Mouse (Mus musculus): ENCODE results near the gene Ets1. TPM values are rescaled to one million over a fixed set of nuclear protein-coding genes. Genes with fewer than 3 reads are reported as not detected.

The Ets1 gene
- polyA plus RNA-seq, 1 experiment = 1.1 TPM

DNA sequence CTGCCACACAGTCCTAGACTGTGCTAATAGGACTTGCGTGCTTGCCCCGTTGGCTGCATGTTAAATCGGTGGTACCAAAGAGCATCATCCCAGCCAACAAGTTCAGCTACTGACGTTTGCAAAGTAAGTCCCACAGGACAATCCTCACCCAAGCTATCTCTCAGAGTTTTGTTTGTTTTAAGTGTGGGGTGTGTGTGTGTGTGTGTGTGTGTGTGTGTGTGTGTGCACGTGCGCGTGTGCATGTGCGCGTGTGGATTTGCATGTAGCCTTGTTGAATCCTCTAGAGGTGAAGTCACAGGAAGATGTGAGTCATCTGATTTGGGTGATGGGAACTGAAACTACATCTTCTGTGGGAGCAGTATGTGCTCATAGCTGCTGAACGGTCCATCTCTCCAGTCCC lies 16.1 kb downstream of the Ets1 start:
- no peak overlapping the region for H3K27ac ChIP-seq (ENCODE audit: control insufficient read depth, insufficient read depth, low read depth, low read length)
- H3K4me3 ChIP-seq (ENCODE audit: control insufficient read depth, low read depth, low read length) = no peak overlapping the region
- H3K36me3 ChIP-seq (ENCODE audit: control insufficient read depth, insufficient read depth, low read length) = no peaks in the 10 kb centered on the region
- no peaks in the 10 kb centered on the region for H3K4me1 ChIP-seq (ENCODE audit: control insufficient read depth, insufficient read depth, low read length)
- H3K27me3 ChIP-seq (ENCODE audit: control insufficient read depth, insufficient read depth, low read length) = no peaks in the 10 kb centered on the region
- no peak for TF ChIP-seq POLR2A (IDR thresholded peaks at IDR 0.05; ENCODE audit: control insufficient read depth, low read depth, low read length)
- no peak for TF ChIP-seq CTCF (IDR thresholded peaks at IDR 0.05; ENCODE audit: control insufficient read depth, insufficient read depth, insufficient replicate concordance, low read depth, low read length)

DNA sequence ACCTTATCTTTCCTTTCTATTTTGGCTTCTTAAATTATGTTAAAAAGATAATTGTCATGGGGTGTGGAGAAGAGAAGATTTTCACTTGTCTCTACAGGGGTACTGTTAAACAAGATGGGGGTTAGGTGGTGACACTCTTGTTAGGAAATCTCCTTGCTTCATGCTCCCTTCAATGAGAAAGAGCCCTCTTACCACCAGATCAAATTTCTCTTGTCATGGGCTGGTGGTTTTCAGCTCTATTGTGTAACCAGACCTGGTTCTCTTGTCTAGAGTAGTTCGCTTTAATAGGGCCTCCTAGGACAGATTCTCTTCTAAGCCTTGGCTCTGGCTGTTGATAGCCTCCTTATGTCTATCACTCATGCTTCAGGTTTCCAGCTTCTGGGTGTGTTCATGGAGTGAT lies 18.3 kb downstream of the Ets1 start:
- H3K27me3 ChIP-seq (ENCODE audit: control insufficient read depth, insufficient read depth, low read length) = no peaks in the 10 kb centered on the region
- TF ChIP-seq CTCF (IDR thresholded peaks at IDR 0.05; ENCODE audit: control insufficient read depth, insufficient read depth, insufficient replicate concordance, low read depth, low read length) (no peak), POLR2A (IDR thresholded peaks at IDR 0.05; ENCODE audit: control insufficient read depth, low read depth, low read length) (no peak)
- no peak overlapping the region for H3K4me3 ChIP-seq (ENCODE audit: control insufficient read depth, low read depth, low read length)
- no peaks in the 10 kb centered on the region for H3K4me1 ChIP-seq (ENCODE audit: control insufficient read depth, insufficient read depth, low read length)
- no peak overlapping the region for H3K27ac ChIP-seq (ENCODE audit: control insufficient read depth, insufficient read depth, low read depth, low read length)
- H3K36me3 ChIP-seq (ENCODE audit: control insufficient read depth, insufficient read depth, low read length) = no peaks in the 10 kb centered on the region

DNA sequence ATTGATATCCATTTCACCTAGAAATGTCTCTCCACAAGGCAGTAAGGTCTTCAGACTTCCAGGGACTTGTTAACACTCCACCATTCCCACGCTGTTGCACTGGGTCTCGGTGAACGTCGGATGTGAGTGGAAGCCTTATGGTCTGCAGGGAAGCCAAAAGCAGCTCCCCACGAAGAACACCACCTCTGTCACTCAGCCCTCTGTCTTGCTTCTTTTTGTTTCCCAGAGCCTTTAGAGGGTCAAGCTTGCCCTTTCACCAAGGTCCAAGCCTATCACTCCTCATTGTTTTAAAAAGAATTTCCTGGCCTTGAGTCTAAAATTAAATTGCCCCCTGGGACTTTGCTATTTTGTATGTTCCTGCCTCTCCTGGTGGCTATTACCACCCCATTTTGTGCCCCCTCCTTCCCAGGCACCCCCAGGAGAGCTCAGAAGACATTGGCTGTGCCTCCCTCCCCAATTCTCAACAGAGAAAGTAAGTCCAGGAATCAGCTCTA lies 20.4 kb downstream of the Ets1 start:
- H3K27ac ChIP-seq (ENCODE audit: control insufficient read depth, insufficient read depth, low read depth, low read length) = no peak overlapping the region
- H3K4me1 ChIP-seq (ENCODE audit: control insufficient read depth, insufficient read depth, low read length) = no peaks in the 10 kb centered on the region
- H3K36me3 ChIP-seq (ENCODE audit: control insufficient read depth, insufficient read depth, low read length) = no peaks in the 10 kb centered on the region
- H3K27me3 ChIP-seq (ENCODE audit: control insufficient read depth, insufficient read depth, low read length) = no peaks in the 10 kb centered on the region
- H3K4me3 ChIP-seq (ENCODE audit: control insufficient read depth, low read depth, low read length) = no peak overlapping the region
- no peak for TF ChIP-seq POLR2A (IDR thresholded peaks at IDR 0.05; ENCODE audit: control insufficient read depth, low read depth, low read length)
- TF ChIP-seq CTCF (IDR thresholded peaks at IDR 0.05; ENCODE audit: control insufficient read depth, insufficient read depth, insufficient replicate concordance, low read depth, low read length) = no peak

DNA sequence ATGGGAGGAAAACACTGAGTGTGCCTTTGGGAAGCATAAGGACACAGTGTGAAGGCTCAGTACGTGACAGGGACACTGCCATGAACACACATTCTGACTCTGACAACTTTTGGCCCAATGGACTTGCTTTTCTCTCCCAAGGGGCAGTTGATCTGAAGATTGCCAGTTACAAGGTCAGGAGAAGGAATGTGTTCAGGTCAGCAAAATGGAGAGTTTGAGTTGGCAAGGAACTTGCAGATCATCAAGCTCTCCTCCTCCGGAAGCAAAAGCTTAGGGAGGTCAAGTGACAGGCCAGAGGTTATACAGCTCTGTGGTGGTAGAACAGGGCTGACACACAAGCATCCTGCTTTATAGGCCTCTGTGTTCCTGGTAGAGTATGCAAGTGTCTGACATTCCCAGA lies 21.1 kb downstream of the Ets1 start:
- Histone ChIP-seq H3K36me3 (ENCODE audit: control insufficient read depth, insufficient read depth, low read length) (no peaks in the 10 kb centered on the region), H3K4me1 (ENCODE audit: control insufficient read depth, insufficient read depth, low read length) (no peaks in the 10 kb centered on the region), H3K27me3 (ENCODE audit: control insufficient read depth, insufficient read depth, low read length) (no peaks in the 10 kb centered on the region), H3K4me3 (ENCODE audit: control insufficient read depth, low read depth, low read length) (no peak overlapping the region), H3K27ac (ENCODE audit: control insufficient read depth, insufficient read depth, low read depth, low read length) (no peak overlapping the region)
- TF ChIP-seq CTCF (IDR thresholded peaks at IDR 0.05; ENCODE audit: control insufficient read depth, insufficient read depth, insufficient replicate concordance, low read depth, low read length) = no peak

DNA sequence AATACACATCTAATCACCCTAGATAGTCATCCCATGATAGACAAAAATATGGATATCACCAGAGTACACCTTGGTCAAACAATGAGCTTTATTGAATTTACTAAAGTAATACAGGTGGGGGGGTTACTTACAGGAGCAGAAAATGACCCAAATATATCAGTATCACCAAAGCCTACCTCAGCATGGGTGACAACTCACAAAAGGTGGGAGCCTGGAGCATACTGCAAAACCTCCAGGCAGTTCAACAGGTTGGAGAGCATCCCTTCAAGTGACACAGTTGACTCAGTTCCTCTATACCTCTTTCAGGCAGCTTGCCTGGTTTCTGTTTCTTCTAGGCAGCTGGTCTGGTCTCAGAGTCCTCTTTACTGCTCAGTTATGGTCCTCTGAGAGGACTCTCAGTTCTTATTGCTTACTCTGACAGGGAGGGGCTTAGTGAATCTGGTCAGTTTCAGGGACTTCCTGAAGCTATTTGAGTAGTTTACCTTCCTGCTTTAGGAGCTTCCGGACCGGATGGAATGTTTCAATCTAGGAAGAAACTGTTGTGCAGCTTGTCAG lies 24.5 kb downstream of the Ets1 start:
- no peak overlapping the region for H3K4me3 ChIP-seq (ENCODE audit: control insufficient read depth, low read depth, low read length)
- no peak overlapping the region for H3K27ac ChIP-seq (ENCODE audit: control insufficient read depth, insufficient read depth, low read depth, low read length)
- no peaks in the 10 kb centered on the region for H3K36me3 ChIP-seq (ENCODE audit: control insufficient read depth, insufficient read depth, low read length)
- no peaks in the 10 kb centered on the region for H3K27me3 ChIP-seq (ENCODE audit: control insufficient read depth, insufficient read depth, low read length)
- H3K4me1 ChIP-seq (ENCODE audit: control insufficient read depth, insufficient read depth, low read length) = no peaks in the 10 kb centered on the region
- TF ChIP-seq POLR2A (IDR thresholded peaks at IDR 0.05; ENCODE audit: control insufficient read depth, low read depth, low read length) = no peak
- TF ChIP-seq CTCF (IDR thresholded peaks at IDR 0.05; ENCODE audit: control insufficient read depth, insufficient read depth, insufficient replicate concordance, low read depth, low read length) = no peak

DNA sequence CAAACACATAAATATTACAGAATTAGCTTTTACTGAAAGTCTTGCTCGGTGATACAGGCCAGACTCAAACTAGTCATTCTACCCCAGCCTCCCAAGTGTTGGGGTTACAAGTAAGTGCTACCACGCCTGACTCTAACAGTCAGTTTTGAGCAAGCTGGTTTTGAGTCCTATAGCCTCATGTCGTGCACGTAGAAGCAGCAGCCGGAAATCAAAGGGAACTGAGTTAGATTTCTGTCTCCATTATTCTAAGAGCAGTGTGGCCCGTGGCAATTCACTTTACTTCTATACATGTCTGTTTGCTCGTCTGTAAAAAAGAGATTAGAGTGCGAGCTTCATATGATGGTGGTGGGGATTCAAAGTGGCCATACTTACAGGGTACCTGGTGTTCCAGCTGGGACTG lies 25.1 kb downstream of the Ets1 start:
- H3K36me3 ChIP-seq (ENCODE audit: control insufficient read depth, insufficient read depth, low read length) = no peaks in the 10 kb centered on the region
- TF ChIP-seq CTCF (IDR thresholded peaks at IDR 0.05; ENCODE audit: control insufficient read depth, insufficient read depth, insufficient replicate concordance, low read depth, low read length) (no peak), POLR2A (IDR thresholded peaks at IDR 0.05; ENCODE audit: control insufficient read depth, low read depth, low read length) (no peak)

DNA sequence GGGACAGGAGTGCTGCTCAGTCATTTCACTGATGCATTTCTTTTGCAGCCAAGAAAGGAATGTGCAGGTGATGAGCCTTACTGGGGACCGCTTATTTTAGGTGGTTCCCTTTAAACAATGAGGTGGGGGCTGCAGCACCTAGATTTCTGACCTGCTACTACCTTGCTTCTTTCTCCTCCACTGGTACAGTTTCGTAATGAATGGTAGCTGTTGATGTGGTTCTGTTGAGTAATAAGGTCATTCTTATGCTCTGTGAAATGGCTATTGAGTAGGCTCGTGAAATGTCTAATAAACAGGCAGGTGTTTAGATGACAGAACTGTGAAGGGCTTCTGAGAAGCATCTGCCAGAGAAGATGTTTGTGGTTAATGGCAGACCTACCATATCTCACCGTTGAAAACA lies 25.5 kb downstream of the Ets1 start:
- Histone ChIP-seq H3K4me1 (ENCODE audit: control insufficient read depth, insufficient read depth, low read length) (no peaks in the 10 kb centered on the region), H3K4me3 (ENCODE audit: control insufficient read depth, low read depth, low read length) (no peak overlapping the region), H3K27ac (ENCODE audit: control insufficient read depth, insufficient read depth, low read depth, low read length) (no peak overlapping the region), H3K27me3 (ENCODE audit: control insufficient read depth, insufficient read depth, low read length) (no peaks in the 10 kb centered on the region), H3K36me3 (ENCODE audit: control insufficient read depth, insufficient read depth, low read length) (no peaks in the 10 kb centered on the region)
- TF ChIP-seq CTCF (IDR thresholded peaks at IDR 0.05; ENCODE audit: control insufficient read depth, insufficient read depth, insufficient replicate concordance, low read depth, low read length) (no peak), POLR2A (IDR thresholded peaks at IDR 0.05; ENCODE audit: control insufficient read depth, low read depth, low read length) (no peak)

More for the DNA sequence above, 25.1 kb downstream of the Ets1 start:
- no peak overlapping the region for H3K27ac ChIP-seq (ENCODE audit: control insufficient read depth, insufficient read depth, low read depth, low read length)
- H3K27me3 ChIP-seq (ENCODE audit: control insufficient read depth, insufficient read depth, low read length) = no peaks in the 10 kb centered on the region
- no peaks in the 10 kb centered on the region for H3K4me1 ChIP-seq (ENCODE audit: control insufficient read depth, insufficient read depth, low read length)
- no peak overlapping the region for H3K4me3 ChIP-seq (ENCODE audit: control insufficient read depth, low read depth, low read length)

Measured in testis, adult 2 months (tissue).